Mouse (Mus musculus) olfactory bulb, adult 2 months (tissue): ENCODE results near the gene Pxn. TPM values are rescaled to one million over a fixed set of nuclear protein-coding genes. Genes with fewer than 3 reads are reported as not detected.

Source experiments
- H3K27ac ChIP-seq: fragments of 200-500 bp; 2 replicates; pipeline ENCODE4 v1.5.1; 2012; ENCODE audit warnings: low read depth, low read length; ENCODE audit not compliant: insufficient read depth
- H3K4me1 ChIP-seq: fragments of 200-500 bp; 2 replicates; pipeline ENCODE4 v1.6.1; 2012; ENCODE audit warnings: low read length; ENCODE audit not compliant: control insufficient read depth, insufficient read depth
- H3K4me3 ChIP-seq: fragments of 200-500 bp; 2 replicates; pipeline ENCODE4 v1.5.1; 2012; ENCODE audit warnings: mild to moderate bottlenecking, low read depth, low read length, moderate library complexity; ENCODE audit not compliant: insufficient read depth
- CTCF ChIP-seq: fragments of 200-500 bp; IDR thresholded peaks from 2 replicates; pipeline ENCODE4 v1.5.1; 2012; ENCODE audit warnings: low read depth, mild to moderate bottlenecking, low read length, moderate library complexity; ENCODE audit not compliant: insufficient read depth
- POLR2A ChIP-seq: fragments of 200-500 bp; IDR thresholded peaks from 2 replicates; pipeline ENCODE4 v1.6.1; 2012; ENCODE audit warnings: mild to moderate bottlenecking, low read depth, low read length, moderate library complexity; ENCODE audit not compliant: insufficient read depth
- WGBS: fragments of 180-500 bp; shearing (Covaris S2); methylation state at CpG from one replicate; pipeline ENCODE4 v1.1.7; 2018; 5-methylcytosine and 5-hydroxymethylcytosine counted together
- polyA plus RNA-seq: library from polyadenylated mRNA; stranded (reverse); fragments of >200 nt; gene quantifications from 2 replicates; pipeline ENCODE4 v1.2.4, GENCODE M21; 2012; ENCODE audit warnings: low replicate concordance; ENCODE audit not compliant: missing spikeins, insufficient read depth, insufficient read length

Gene Pxn
- polyA plus RNA-seq, 1 experiment, result not detected

DNA sequence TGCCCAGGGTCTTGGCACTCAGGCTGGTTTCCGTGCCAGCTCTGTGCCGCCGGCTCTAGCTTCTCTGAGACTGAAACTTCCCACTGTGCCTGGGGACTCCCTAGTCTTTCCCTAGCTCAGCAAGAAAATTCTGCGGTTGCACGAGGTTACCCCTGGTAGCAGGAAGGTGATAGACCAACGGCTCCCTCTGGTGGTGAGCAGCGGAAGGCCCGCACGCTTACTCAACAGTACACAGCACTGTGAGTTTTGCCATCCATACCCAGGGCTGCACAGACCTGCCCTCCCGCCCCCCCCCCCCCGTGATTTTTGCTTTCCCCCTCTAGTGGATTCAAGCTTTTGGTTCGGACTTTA, 32.2 kb downstream of the Pxn start:
- WGBS, result 0% methylated on average over 12 of the region's 12 CpGs
- H3K27ac ChIP-seq, result no peak overlapping the region
- H3K4me1 ChIP-seq, result peaks cover 30% of the 10 kb centered on the region
- peak; percentile 94 for TF ChIP-seq CTCF
- no peak for TF ChIP-seq POLR2A
- no peak overlapping the region for H3K4me3 ChIP-seq

DNA sequence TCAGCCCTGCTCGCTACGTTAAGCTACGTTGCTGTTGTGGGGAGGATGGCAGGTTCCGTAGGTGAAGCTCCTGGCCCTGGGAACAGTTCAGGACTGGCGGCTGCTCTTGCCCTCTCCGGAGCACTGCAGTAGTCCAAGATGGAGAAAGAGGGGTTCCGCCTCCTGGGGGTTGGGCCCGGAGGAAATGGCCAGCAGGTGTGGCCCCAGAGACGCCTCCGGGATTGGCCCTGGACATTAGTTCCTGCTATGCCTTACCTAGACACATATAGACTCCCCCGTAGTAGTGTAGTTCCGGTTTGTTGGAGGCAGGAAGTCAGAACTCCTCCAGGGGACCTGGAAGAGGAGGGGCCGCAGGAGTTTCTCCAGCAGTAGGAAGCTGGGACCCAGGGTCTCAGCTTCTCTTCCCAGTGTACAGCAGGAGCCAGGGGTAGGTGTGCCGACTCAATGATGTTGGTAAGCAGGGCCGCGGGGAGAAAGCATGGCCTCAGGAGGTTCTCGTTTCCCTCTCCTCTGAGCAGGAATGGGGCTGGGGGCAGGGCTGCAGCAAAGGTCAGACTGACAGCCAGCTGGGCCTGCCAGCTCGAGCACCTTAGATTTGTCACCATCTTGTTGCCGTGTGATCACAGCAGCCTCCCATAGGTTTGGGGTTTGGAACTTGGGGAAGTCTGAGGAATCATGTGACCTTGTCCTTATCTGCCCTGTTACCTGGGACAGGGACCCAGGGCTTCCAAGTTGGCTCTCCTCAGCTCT, 36.3 kb downstream of the Pxn start:
- no peak for TF ChIP-seq POLR2A
- WGBS, result 77% methylated on average over 19 of the region's 19 CpGs
- Histone ChIP-seq H3K4me3 (no peak overlapping the region), H3K27ac (no peak overlapping the region), H3K4me1 (peaks cover 38% of the 10 kb centered on the region)

DNA sequence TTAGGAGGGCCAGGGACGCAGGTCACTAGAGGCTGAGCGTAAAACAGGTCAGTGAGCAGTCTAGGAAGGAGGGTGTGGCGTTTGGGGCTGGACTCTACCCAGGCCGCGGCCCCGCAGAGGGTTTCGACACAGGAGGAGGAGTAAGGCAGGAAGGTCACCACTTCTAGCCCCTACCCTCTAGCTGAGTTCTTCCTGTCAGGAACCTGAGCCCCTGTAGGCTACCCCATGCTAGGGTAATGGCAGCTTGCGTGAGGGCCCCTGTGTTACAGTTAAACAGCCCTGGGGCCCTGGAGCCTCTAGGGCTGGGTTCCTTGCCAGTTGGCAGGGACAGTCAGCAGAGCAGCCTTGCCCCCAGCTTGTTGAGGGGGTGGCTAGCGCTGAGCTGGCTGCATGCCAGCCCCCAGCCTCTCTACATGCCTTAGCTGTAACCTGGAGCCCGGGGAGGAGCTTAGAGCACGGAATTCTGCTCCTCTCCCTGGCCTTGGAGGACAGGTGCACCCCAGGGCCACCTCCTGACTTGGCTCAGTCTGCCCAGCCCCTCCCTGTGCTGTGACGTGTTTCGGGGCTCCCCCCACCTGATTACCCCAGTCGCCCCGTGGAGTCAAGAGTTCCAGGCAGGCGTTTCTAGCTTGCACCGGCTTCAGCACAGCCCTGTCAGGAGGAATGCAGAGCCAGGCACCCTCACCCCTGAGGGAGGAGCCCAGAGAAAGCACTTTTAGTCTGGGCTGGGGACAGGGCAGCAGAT, 37.2 kb downstream of the Pxn start:
- Histone ChIP-seq H3K4me3 (no peak overlapping the region), H3K27ac (no peak overlapping the region), H3K4me1 (peaks cover 31% of the 10 kb centered on the region)
- TF ChIP-seq CTCF (no peak), POLR2A (no peak)
- 33% methylated on average over 17 of the region's 17 CpGs for WGBS

DNA sequence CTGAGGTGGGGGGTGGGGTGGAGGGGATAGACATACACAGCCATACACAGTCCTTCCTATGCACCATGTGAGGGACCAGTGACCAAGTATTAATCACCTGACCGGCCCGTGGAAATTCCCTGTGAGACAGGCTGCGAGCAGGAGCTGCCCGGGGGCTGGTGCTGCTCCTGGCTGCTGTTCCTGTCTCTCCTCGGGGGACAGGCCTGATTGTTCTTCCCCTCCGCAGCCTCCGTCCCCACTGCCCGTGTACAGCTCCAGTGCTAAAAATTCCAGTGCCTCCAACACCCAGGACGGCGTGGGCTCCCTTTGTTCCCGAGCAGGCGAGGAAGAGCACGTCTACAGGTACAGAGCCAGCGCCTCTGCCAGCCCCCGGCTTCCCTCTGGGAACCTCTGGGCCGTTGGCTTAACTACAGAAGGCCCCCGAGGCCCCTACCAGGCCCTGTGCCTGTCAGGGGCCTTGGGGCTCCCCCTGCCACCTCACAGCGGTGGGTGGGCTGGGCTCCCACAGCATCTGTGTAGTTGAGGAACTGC, 38.2 kb downstream of the Pxn start:
- 77% methylated on average over 18 of the region's 18 CpGs for WGBS
- H3K4me3 ChIP-seq, result no peak overlapping the region
- H3K27ac ChIP-seq, result no peak overlapping the region
- TF ChIP-seq CTCF (no peak), POLR2A (no peak)
- H3K4me1 ChIP-seq, result peaks cover 31% of the 10 kb centered on the region

DNA sequence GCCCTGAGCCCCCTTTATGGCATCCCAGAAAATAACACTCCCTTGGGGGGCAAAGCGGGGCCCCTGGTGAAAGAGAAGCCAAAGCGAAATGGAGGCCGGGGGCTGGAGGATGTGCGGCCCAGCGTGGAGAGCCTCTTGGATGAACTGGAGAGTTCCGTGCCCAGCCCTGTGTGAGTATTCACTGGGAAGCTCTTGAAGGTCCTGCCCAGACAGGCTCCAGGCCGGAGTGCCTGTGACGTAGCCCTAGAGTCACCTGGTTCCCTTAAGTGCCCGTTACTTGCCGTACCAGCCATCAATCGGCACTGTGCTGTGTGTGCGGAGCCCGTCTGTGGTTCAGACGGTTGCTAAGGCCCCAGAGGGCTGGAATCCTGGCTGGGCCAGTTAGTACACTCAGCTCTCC, 39.2 kb downstream of the Pxn start:
- no peak for TF ChIP-seq POLR2A
- no peak for TF ChIP-seq CTCF
- Histone ChIP-seq H3K4me1 (peaks cover 31% of the 10 kb centered on the region), H3K27ac (no peak overlapping the region), H3K4me3 (no peak overlapping the region)
- WGBS, result 96% methylated on average over 14 of the region's 14 CpGs

DNA sequence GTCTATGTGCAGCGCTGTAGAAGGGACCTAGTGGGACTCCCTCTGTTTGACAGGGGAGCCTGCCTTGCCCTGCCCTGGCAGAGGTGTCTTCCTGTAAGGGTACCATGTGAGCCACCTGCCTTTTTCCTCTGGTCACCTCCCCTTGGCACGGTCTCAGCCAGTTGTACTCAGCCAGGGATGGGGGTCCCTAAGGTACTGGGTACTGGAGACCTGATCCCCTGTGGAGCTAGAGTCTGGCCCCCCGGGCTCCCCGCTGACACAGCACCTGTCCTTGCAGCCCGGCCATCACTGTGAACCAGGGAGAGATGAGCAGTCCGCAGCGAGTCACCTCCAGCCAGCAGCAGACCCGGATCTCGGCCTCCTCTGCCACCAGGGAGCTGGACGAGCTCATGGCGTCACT, 40.1 kb downstream of the Pxn start:
- H3K4me1 ChIP-seq, result peaks cover 31% of the 10 kb centered on the region
- H3K27ac ChIP-seq, result no peak overlapping the region
- WGBS, result 83% methylated on average over 11 of the region's 11 CpGs
- no peak overlapping the region for H3K4me3 ChIP-seq
- TF ChIP-seq POLR2A (no peak), CTCF (no peak)

DNA sequence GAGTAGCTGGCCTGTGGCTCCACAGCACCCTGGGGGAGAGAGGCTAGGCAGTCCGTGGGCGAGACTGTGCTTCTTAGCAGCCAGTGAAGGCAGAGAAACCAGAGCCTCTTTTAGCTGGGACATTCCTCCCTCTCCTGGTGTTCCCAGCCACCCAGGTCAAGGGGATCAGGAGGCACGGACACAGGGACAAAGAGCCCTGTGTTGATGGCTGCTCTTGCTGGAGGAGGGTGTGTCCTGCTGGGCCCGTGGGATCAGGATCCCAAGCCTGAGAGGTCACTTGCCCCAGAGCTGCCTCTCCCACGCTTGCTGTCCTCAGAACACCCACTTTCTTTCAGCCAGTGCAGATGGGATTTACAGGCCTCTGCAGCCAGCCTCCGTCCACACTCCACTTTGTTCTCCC, 40.5 kb downstream of the Pxn start:
- H3K4me1 ChIP-seq, result peaks cover 31% of the 10 kb centered on the region
- TF ChIP-seq POLR2A (no peak), CTCF (no peak)
- H3K4me3 ChIP-seq, result no peak overlapping the region
- 67% methylated on average over 6 of the region's 6 CpGs for WGBS
- H3K27ac ChIP-seq, result no peak overlapping the region

DNA sequence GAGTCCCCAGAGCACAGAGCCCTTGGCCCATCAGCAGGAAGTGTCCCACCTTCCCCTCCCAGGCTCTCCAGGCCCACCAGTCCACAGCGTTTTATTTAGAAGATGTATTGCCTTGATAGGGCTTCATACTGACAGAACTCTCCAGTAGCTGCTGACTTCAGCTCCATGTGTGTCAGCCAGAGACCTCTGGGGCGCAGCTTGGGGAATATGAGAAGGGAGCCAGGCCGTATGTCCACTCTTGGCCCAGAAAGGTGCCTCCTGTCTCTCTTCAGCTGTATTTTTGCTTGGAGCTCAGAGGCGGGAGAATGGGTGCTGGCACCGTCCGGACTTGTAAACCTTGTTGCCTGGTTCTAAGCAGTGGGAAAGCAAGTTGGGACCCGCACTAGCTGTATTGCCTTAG, 40.9 kb downstream of the Pxn start:
- Histone ChIP-seq H3K27ac (no peak overlapping the region), H3K4me3 (no peak overlapping the region), H3K4me1 (peaks cover 29% of the 10 kb centered on the region)
- TF ChIP-seq CTCF (no peak), POLR2A (no peak)
- 89% methylated on average over 7 of the region's 7 CpGs for WGBS

DNA sequence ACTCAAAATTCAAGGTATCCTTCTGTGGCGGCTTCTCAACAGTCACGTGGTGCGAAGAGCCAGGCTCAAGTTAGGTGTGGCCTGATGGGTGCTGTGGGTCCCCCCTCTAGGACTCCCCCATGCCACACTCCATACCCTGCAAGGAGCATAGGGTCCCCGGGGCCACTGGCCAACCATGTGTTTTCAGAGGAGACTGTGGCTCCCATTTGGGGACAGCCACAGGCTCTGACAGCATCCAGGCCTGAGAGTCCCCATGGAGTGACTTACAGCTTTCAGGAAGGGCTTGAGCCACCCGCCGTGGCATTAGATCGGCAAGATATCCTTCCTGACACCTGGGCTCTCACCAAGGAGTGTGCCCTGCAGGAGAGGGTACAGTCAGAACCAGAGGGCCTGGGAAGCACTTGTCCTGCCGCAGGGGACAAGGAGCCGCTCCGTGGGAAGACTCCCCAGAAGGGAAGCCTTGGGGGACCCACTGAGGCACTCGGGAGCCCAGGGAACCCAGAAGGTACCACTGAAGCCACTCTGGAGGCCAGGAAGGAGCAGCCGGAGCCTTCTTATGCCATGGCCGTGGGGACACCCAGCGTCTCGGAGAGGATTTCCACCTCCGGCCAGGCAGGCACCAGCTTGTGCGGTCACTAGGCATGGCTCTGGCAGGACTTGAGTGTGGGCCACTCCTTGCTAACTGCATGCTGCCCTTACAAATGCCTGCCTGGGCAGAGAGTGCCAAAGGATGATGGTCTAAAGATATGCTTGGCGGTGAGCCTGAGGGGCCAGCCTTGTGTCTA, 42.2 kb downstream of the Pxn start:
- Histone ChIP-seq H3K27ac (no peak overlapping the region), H3K4me3 (no peak overlapping the region), H3K4me1 (peaks cover 18% of the 10 kb centered on the region)
- no peak for TF ChIP-seq POLR2A
- TF ChIP-seq CTCF, result no peak
- 91% methylated on average over 18 of the region's 18 CpGs for WGBS
